Mouse (Mus musculus): ENCODE results near the gene Odf3l1. TPM values are rescaled to one million over a fixed set of nuclear protein-coding genes. Genes with fewer than 3 reads are reported as not detected.
"Not testable (repeated sequence)": the region's sequence is repeated elsewhere in the genome, so short reads cannot be mapped to it uniquely, and the experiment has no call there.

Gene Odf3l1
- polyA plus RNA-seq (2015; fragmentation: Nextera tagmentation; extraction: Ambion mirVana) = 0.17 and 0.22 TPM in 2 replicates

- 0 out of 2 replicates have a peak, but pooled peaks have one; percentile 5 for ATAC-seq (replicated peaks; ENCODE audit: low FRiP score)
- Histone ChIP-seq H3K27me3 (no peaks in the 10 kb centered on the region; the same call in 1 of the 2 replicates), H3K9me3 (replicated peaks) (no peaks in the 10 kb centered on the region), H3K36me3 (no peaks in the 10 kb centered on the region), H3K9ac (peak within 1 kb of the TSS; percentile 58), H3K4me1 (peaks cover 78% of the 10 kb centered on the region), H3K27ac (peak within 1 kb of the TSS; percentile 81), H3K4me2 (peak within 1 kb of the TSS; percentile 75), H3K4me3 (replicated peaks) (peak within 1 kb of the TSS; percentile 53)
- WGBS = 6% methylated on average over 3 of the region's 3 CpGs
These were observed at the start of gene Odf3l1 for GRCm38 (mm10) chr9:56864216-56864729. Odf3l1 (minus strand) TSS chr9:56864679.

- Histone ChIP-seq H3K27me3 (no peaks in the 10 kb centered on the region), H3K9ac (no peak overlapping the region), H3K4me1 (no peaks in the 10 kb centered on the region), H3K4me3 (replicated peaks) (no peak overlapping the region), H3K36me3 (peaks cover 38% of the 10 kb centered on the region), H3K27ac (no peak overlapping the region), H3K4me2 (no peak overlapping the region), H3K9me3 (replicated peaks) (no peaks in the 10 kb centered on the region)
- WGBS = 86% methylated on average over 9 of the region's 9 CpGs
- no peak for ATAC-seq (replicated peaks; ENCODE audit: low FRiP score)
These were observed 49.5 kb upstream of the Odf3l1 start for GRCm38 (mm10) chr9:56913991-56914390.

- no peaks in the 10 kb centered on the region for H3K27me3 ChIP-seq
- H3K36me3 ChIP-seq = peaks cover 12% of the 10 kb centered on the region
- WGBS = 70% methylated on average over 1 of the region's 1 CpGs
- H3K27ac ChIP-seq = no peak overlapping the region
- no peaks in the 10 kb centered on the region for H3K9me3 ChIP-seq (replicated peaks)
- no peak overlapping the region for H3K4me3 ChIP-seq (replicated peaks)
- no peak overlapping the region for H3K4me2 ChIP-seq
- no peaks in the 10 kb centered on the region for H3K4me1 ChIP-seq
- ATAC-seq (replicated peaks; ENCODE audit: low FRiP score) = no peak
- H3K9ac ChIP-seq = no peak overlapping the region
These were observed 46.5 kb upstream of the Odf3l1 start for GRCm38 (mm10) chr9:56911017-56911416.

- H3K9ac ChIP-seq; H3K27ac ChIP-seq; H3K36me3 ChIP-seq; H3K9me3 ChIP-seq (replicated peaks); H3K4me3 ChIP-seq (replicated peaks); H3K27me3 ChIP-seq; H3K4me1 ChIP-seq; H3K4me2 ChIP-seq; ATAC-seq (replicated peaks; ENCODE audit: low FRiP score): not testable (repeated sequence)
- WGBS = 48% methylated on average over 4 of the region's 4 CpGs
These were observed 45.5 kb upstream of the Odf3l1 start for GRCm38 (mm10) chr9:56909991-56910390.

GRCm38 (mm10) chr9:56907549-56907948 is 43.1 kb upstream of the Odf3l1 start:
- no peak for ATAC-seq (replicated peaks; ENCODE audit: low FRiP score)

GRCm38 (mm10) chr9:56903662-56904061 is 39.2 kb upstream of the Odf3l1 start:
- H3K4me3 ChIP-seq (replicated peaks) = no peak overlapping the region
- H3K4me2 ChIP-seq = no peak overlapping the region
- H3K36me3 ChIP-seq = no peaks in the 10 kb centered on the region
- H3K9me3 ChIP-seq (replicated peaks) = no peaks in the 10 kb centered on the region
- H3K9ac ChIP-seq = no peak overlapping the region
- H3K27me3 ChIP-seq = no peaks in the 10 kb centered on the region
- no peak for ATAC-seq (replicated peaks; ENCODE audit: low FRiP score)
- peaks cover 20% of the 10 kb centered on the region for H3K4me1 ChIP-seq
- 83% methylated on average over 3 of the region's 3 CpGs for WGBS
- H3K27ac ChIP-seq = no peak overlapping the region

More at GRCm38 (mm10) chr9:56907549-56907948, 43.1 kb upstream of the Odf3l1 start:
- H3K9me3 ChIP-seq (replicated peaks) = no peaks in the 10 kb centered on the region
- no peak overlapping the region for H3K4me3 ChIP-seq (replicated peaks)
- H3K27ac ChIP-seq = no peak overlapping the region
- H3K36me3 ChIP-seq = no peaks in the 10 kb centered on the region
- no peaks in the 10 kb centered on the region for H3K27me3 ChIP-seq
- H3K4me2 ChIP-seq = no peak overlapping the region
- H3K4me1 ChIP-seq = no peaks in the 10 kb centered on the region
- 78% methylated on average over 9 of the region's 9 CpGs for WGBS
- no peak overlapping the region for H3K9ac ChIP-seq

- Histone ChIP-seq H3K9ac (no peak overlapping the region), H3K36me3 (peaks cover 4% of the 10 kb centered on the region; the same call in 1 of the 2 replicates), H3K27ac (peak overlapping the region; percentile 37; the same call in 1 of the 2 replicates), H3K4me1 (peaks cover 22% of the 10 kb centered on the region), H3K4me3 (replicated peaks) (no peak overlapping the region), H3K4me2 (no peak overlapping the region), H3K27me3 (no peaks in the 10 kb centered on the region), H3K9me3 (replicated peaks) (no peaks in the 10 kb centered on the region)
- no peak for ATAC-seq (replicated peaks; ENCODE audit: low FRiP score)
- WGBS = 59% methylated on average over 8 of the region's 8 CpGs
These were observed 36.7 kb upstream of the Odf3l1 start for GRCm38 (mm10) chr9:56901187-56901586.

GRCm38 (mm10) chr9:56900571-56900970 is 36.1 kb upstream of the Odf3l1 start:
- 21% methylated on average over 9 of the region's 9 CpGs for WGBS
- no peak overlapping the region for H3K4me3 ChIP-seq (replicated peaks)
- no peaks in the 10 kb centered on the region for H3K27me3 ChIP-seq
- no peaks in the 10 kb centered on the region for H3K9me3 ChIP-seq (replicated peaks)
- peak overlapping the region; percentile 37; the same call in 1 of the 2 replicates for H3K27ac ChIP-seq
- no peak overlapping the region for H3K9ac ChIP-seq
- H3K4me2 ChIP-seq = no peak overlapping the region
- peaks cover 22% of the 10 kb centered on the region for H3K4me1 ChIP-seq
- no peak for ATAC-seq (replicated peaks; ENCODE audit: low FRiP score)
- peaks cover 4% of the 10 kb centered on the region; the same call in 1 of the 2 replicates for H3K36me3 ChIP-seq

- H3K4me1 ChIP-seq = peaks cover 22% of the 10 kb centered on the region
- ATAC-seq (replicated peaks; ENCODE audit: low FRiP score) = no peak
- no peaks in the 10 kb centered on the region for H3K9me3 ChIP-seq (replicated peaks)
- H3K9ac ChIP-seq = no peak overlapping the region
- no peak overlapping the region for H3K4me3 ChIP-seq (replicated peaks)
- no peak overlapping the region for H3K4me2 ChIP-seq
- H3K27me3 ChIP-seq = no peaks in the 10 kb centered on the region
- no peak overlapping the region for H3K27ac ChIP-seq
- peaks cover 7% of the 10 kb centered on the region; the same call in 1 of the 2 replicates for H3K36me3 ChIP-seq
These were observed 35.6 kb upstream of the Odf3l1 start for GRCm38 (mm10) chr9:56900060-56900459.

- Histone ChIP-seq H3K36me3 (peaks cover 8% of the 10 kb centered on the region; the same call in 1 of the 2 replicates), H3K4me1 (peaks cover 22% of the 10 kb centered on the region), H3K27me3 (no peaks in the 10 kb centered on the region), H3K4me2 (no peak overlapping the region), H3K9ac (no peak overlapping the region), H3K9me3 (replicated peaks) (no peaks in the 10 kb centered on the region), H3K4me3 (replicated peaks) (no peak overlapping the region), H3K27ac (no peak overlapping the region)
- peak; percentile 15; the same call in 1 of the 2 replicates for ATAC-seq (replicated peaks; ENCODE audit: low FRiP score)
- WGBS = 38% methylated on average over 11 of the region's 11 CpGs
These were observed 34.9 kb upstream of the Odf3l1 start for GRCm38 (mm10) chr9:56899409-56899808.

GRCm38 (mm10) chr9:56896779-56897178 is 32.3 kb upstream of the Odf3l1 start:
- Histone ChIP-seq H3K4me3 (replicated peaks) (no peak overlapping the region), H3K27ac (no peak overlapping the region), H3K9me3 (replicated peaks) (no peaks in the 10 kb centered on the region), H3K4me1 (peaks cover 46% of the 10 kb centered on the region), H3K36me3 (peaks cover 8% of the 10 kb centered on the region; the same call in 1 of the 2 replicates), H3K27me3 (no peaks in the 10 kb centered on the region), H3K9ac (no peak overlapping the region), H3K4me2 (no peak overlapping the region)
- WGBS = 87% methylated on average over 12 of the region's 12 CpGs
- no peak for ATAC-seq (replicated peaks; ENCODE audit: low FRiP score)

GRCm38 (mm10) chr9:56894006-56894405 is 29.5 kb upstream of the Odf3l1 start:
- Histone ChIP-seq H3K27me3 (peaks cover 3% of the 10 kb centered on the region; the same call in 1 of the 2 replicates), H3K36me3 (peaks cover 10% of the 10 kb centered on the region), H3K27ac (0 out of 2 replicates have a peak overlapping the region, but pooled peaks have one; percentile 13), H3K4me2 (no peak overlapping the region), H3K9ac (no peak overlapping the region), H3K4me3 (replicated peaks) (no peak overlapping the region), H3K4me1 (peaks cover 37% of the 10 kb centered on the region), H3K9me3 (replicated peaks) (no peaks in the 10 kb centered on the region)
- ATAC-seq (replicated peaks; ENCODE audit: low FRiP score) = no peak
- 20% methylated on average over 3 of the region's 3 CpGs for WGBS
